Mouse (Mus musculus) limb, embryonic 13.5 days (tissue): ENCODE results near the gene Fabp1. TPM values are rescaled to one million over a fixed set of nuclear protein-coding genes. Genes with fewer than 3 reads are reported as not detected.

Experiments
- ATAC-seq: fragments of 200-750 bp; cut with Nextera tagmentation; 2 replicates; pipeline ENCODE4 v1.8.0; 2017; ENCODE audit warnings: low read depth, moderate number of reproducible peaks, moderate TSS enrichment; ENCODE audit not compliant: low FRiP score
- H3K27ac ChIP-seq: fragments of 300-500 bp; sonication (generic); 2 replicates; pipeline ENCODE4 v1.5.1; 2015; ENCODE audit warnings: inconsistent platforms, mild to moderate bottlenecking, moderate library complexity
- H3K27me3 ChIP-seq: fragments of 300-500 bp; sonication (generic); 2 replicates; pipeline ENCODE4 v1.6.1; 2015; ENCODE audit warnings: mild to moderate bottlenecking, inconsistent platforms
- H3K36me3 ChIP-seq: fragments of 300-500 bp; sonication (generic); 2 replicates; pipeline ENCODE4 v1.6.1; 2015; ENCODE audit warnings: inconsistent platforms, mild to moderate bottlenecking, moderate library complexity
- H3K4me1 ChIP-seq: fragments of 300-500 bp; sonication (generic); 2 replicates; pipeline ENCODE4 v1.6.1; 2015; ENCODE audit warnings: inconsistent platforms
- H3K4me2 ChIP-seq: fragments of 300-500 bp; sonication (generic); replicated peaks from 2 replicates; pipeline ENCODE4 v1.6.1; 2015; ENCODE audit warnings: inconsistent platforms, mild to moderate bottlenecking, moderate library complexity
- H3K4me3 ChIP-seq: fragments of 300-500 bp; sonication (generic); 2 replicates; pipeline ENCODE4 v1.5.1; 2015; ENCODE audit warnings: moderate library complexity, mild to moderate bottlenecking, inconsistent platforms
- H3K9ac ChIP-seq: fragments of 300-500 bp; sonication (generic); 2 replicates; pipeline ENCODE4 v1.6.1; 2015; ENCODE audit warnings: mild to moderate bottlenecking, inconsistent platforms
- H3K9me3 ChIP-seq: fragments of 300-500 bp; sonication (generic); 2 replicates; pipeline ENCODE4 v1.6.1; 2016; ENCODE audit warnings: inconsistent platforms
- WGBS: fragments of 180-500 bp; shearing (Covaris S2); methylation state at CpG from one replicate; pipeline ENCODE4 v1.1.7; 2015; 5-methylcytosine and 5-hydroxymethylcytosine counted together
- polyA plus RNA-seq: library from polyadenylated mRNA; unstranded; fragments of >200 nt; fragmentation: Nextera tagmentation; extraction: Ambion mirVana; gene quantifications from 2 replicates; pipeline ENCODE4 v1.2.1, GENCODE M21; 2015

Gene Fabp1
- polyA plus RNA-seq = 0.48 and 2.0 TPM in 2 replicates

DNA sequence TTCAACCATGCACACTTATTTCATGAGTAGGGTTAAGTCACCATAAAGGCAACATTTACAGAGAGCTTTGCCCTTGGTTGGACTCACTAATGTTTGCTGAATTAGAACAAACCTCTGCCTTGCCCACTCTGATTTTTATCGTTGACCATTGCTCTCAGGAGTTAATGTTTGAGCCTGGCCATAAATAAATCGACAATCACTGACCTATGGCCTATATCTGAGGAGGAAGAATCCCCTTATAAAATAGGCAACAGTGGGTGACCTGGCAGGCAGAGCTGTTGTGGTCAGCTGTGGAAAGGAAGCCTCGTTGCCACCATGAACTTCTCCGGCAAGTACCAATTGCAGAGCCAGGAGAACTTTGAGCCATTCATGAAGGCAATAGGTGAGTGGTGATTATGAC, at the start of gene Fabp1:
Gene Fabp1 (plus strand): TSS at position 216 of the 400 bp plus-strand sequence.
- WGBS = 80% methylated on average over 4 of the region's 4 CpGs
- H3K4me3 ChIP-seq = no peak within 1 kb of the TSS
- no peak within 1 kb of the TSS for H3K9ac ChIP-seq
- H3K27ac ChIP-seq = no peak within 1 kb of the TSS
- peaks cover 3% of the 10 kb centered on the region; the same call in 1 of the 2 replicates for H3K4me1 ChIP-seq
- H3K9me3 ChIP-seq = no peaks in the 10 kb centered on the region
- ATAC-seq = no peak
- H3K36me3 ChIP-seq = no peaks in the 10 kb centered on the region
- no peak within 1 kb of the TSS for H3K4me2 ChIP-seq
- H3K27me3 ChIP-seq = no peaks in the 10 kb centered on the region

DNA sequence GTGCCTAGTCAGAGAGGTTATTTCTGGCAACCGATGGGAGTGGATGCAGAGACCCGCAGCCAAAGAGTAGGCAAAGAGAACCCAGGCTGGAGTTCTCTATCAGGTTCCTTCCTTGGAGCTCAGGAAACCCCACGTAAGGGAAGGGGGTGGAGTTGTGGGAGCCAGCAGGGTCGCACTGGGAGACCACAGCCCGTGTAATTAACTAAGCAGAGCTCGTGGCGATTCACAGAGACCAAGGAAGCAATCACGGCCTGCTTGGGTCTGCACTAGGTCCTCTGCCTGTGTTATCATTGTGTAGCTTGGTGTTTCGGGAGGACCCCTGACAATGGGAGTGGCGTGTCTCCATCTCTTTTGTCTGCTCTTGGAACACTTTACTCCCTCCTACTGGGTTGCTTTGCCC, 48.5 kb upstream of the Fabp1 start:
- Histone ChIP-seq H3K27me3 (no peaks in the 10 kb centered on the region), H3K4me1 (no peaks in the 10 kb centered on the region), H3K4me2 (no peak overlapping the region), H3K4me3 (no peak overlapping the region), H3K36me3 (no peaks in the 10 kb centered on the region), H3K9me3 (no peaks in the 10 kb centered on the region), H3K9ac (no peak overlapping the region), H3K27ac (no peak overlapping the region)
- WGBS = 52% methylated on average over 10 of the region's 10 CpGs
- ATAC-seq = no peak

DNA sequence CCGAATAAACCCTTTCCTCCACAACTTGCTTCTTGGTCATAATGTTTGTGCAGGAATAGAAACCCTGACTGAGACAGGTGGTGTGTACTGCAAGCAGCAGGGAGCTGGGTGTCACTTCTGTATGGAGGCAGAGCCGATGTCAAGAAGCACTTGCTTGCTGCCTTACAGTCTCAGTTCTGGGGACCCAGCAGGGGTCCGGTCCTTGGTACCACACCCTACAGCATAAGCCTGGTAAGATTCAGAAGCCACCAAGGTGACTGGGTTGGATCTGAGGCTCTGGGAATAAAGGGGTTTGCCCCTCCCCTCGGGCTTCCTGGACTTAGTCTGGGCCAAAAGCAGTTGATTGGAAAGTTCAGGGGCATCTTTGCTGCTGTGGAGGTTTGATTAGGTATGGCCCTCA, 46.1 kb upstream of the Fabp1 start:
- Histone ChIP-seq H3K36me3 (no peaks in the 10 kb centered on the region), H3K4me1 (no peaks in the 10 kb centered on the region)

DNA sequence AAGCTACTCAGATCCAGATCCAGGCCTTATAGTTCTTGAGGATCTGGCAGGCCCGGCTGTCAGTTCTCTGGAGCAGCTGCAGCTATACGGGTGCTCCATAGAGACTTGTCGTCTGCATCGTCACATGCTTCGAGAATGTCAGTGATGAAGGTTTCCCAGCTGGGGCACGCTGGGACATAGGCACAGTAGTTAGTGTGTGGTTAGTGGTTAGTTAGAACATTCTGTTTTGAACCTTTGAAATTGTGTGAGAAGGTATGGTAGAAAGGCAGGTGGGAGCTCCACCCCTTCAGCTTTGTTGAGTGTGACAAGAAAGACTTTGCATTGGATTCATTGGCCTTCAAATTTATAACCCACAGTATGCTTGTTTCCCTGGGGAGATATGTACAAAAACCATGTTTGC, 44.8 kb upstream of the Fabp1 start:
- ATAC-seq = no peak
- H3K4me3 ChIP-seq = no peak overlapping the region
- H3K36me3 ChIP-seq = no peaks in the 10 kb centered on the region
- H3K4me2 ChIP-seq = no peak overlapping the region
- 83% methylated on average over 6 of the region's 6 CpGs for WGBS
- no peak overlapping the region for H3K9ac ChIP-seq
- no peaks in the 10 kb centered on the region for H3K4me1 ChIP-seq
- H3K9me3 ChIP-seq = no peaks in the 10 kb centered on the region
- H3K27me3 ChIP-seq = no peaks in the 10 kb centered on the region
- H3K27ac ChIP-seq = no peak overlapping the region

More for the DNA sequence above, 46.1 kb upstream of the Fabp1 start:
- ATAC-seq = no peak
- no peaks in the 10 kb centered on the region for H3K9me3 ChIP-seq
- 87% methylated on average over 4 of the region's 4 CpGs for WGBS
- H3K4me3 ChIP-seq = no peak overlapping the region
- no peak overlapping the region for H3K9ac ChIP-seq
- no peak overlapping the region for H3K4me2 ChIP-seq
- no peaks in the 10 kb centered on the region for H3K27me3 ChIP-seq
- H3K27ac ChIP-seq = no peak overlapping the region

DNA sequence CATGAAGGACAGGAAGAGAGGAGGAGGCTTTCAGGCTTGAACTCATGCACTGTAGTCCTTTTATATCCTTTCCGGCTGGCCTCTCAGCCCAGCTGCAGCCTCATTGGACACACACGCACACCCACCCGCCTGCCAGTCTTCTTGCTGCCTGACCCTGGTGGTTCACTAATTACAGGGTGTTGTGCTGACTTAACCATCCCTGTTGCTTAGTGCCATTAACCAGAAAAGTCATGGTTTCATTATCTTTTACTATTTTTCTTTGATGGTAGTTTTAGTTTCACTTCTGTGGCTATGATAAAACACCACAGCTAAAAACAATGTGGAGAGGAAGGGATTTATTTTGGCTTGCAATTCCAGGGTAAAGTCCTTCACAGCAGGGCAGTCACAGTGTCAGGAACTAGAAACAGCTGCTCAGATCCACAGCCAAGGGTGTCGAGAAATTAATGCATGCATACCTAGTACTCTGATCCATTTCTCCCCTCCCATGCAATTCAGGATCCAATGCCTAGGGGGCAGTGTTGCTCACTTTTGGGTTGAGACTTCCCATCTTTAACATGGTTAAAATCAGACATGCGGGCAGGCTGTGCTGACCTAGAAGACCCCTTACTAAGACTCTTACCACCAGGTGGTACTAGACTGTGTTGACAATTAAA, 42.8 kb upstream of the Fabp1 start:
- 63% methylated on average over 5 of the region's 5 CpGs for WGBS
- no peaks in the 10 kb centered on the region for H3K4me1 ChIP-seq
- ATAC-seq = no peak
- H3K9me3 ChIP-seq = no peaks in the 10 kb centered on the region
- no peaks in the 10 kb centered on the region for H3K27me3 ChIP-seq
- H3K9ac ChIP-seq = no peak overlapping the region
- no peaks in the 10 kb centered on the region for H3K36me3 ChIP-seq
- H3K4me2 ChIP-seq = no peak overlapping the region
- H3K27ac ChIP-seq = no peak overlapping the region
- H3K4me3 ChIP-seq = no peak overlapping the region

DNA sequence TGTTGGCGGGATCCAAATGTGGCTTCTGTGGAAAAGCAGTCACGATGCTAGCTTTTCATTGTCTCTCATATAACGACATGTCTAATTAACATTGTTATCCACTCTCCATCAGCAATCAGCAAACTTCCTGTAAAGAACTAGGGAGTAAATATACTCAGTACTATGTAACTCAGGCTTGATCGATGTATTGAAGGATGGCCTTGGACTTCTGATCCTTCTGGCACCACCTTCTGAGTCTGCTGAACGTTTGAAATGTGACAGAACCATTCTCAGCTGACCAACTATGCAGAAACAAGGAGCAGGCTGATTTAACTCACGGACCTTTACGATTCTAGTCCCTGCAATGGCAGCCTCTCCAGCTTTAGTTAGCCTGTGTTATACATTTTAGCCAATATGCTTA, 38.3 kb upstream of the Fabp1 start:
- Histone ChIP-seq H3K36me3 (no peaks in the 10 kb centered on the region), H3K4me3 (no peak overlapping the region), H3K27ac (no peak overlapping the region), H3K9ac (no peak overlapping the region), H3K4me2 (no peak overlapping the region), H3K27me3 (no peaks in the 10 kb centered on the region), H3K9me3 (no peaks in the 10 kb centered on the region), H3K4me1 (no peaks in the 10 kb centered on the region)
- WGBS = 63% methylated on average over 7 of the region's 7 CpGs
- ATAC-seq = no peak

DNA sequence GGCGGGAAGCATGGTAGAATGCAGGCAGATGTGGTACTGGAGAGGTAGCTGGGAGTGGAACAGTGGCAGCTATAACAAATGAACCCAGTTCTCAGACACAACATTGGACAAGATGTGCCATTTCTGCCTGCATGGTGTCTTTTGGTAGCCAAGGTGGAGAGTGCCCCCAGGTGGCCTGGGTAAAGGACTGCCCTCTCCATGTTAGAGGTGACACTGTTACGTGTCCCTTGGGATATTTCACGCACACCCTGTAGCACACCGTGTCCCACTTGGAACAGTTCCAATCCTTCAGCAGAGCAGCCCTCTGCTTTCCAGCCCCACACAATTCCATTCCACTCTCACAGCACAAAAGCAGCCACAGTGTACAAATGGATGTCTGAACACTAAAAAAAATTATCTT, 37.4 kb upstream of the Fabp1 start:
- 59% methylated on average over 4 of the region's 4 CpGs for WGBS
- no peak overlapping the region for H3K4me2 ChIP-seq
- no peaks in the 10 kb centered on the region for H3K4me1 ChIP-seq
- no peak for ATAC-seq
- no peaks in the 10 kb centered on the region for H3K9me3 ChIP-seq
- no peak overlapping the region for H3K9ac ChIP-seq
- H3K36me3 ChIP-seq = no peaks in the 10 kb centered on the region
- H3K27ac ChIP-seq = no peak overlapping the region
- no peaks in the 10 kb centered on the region for H3K27me3 ChIP-seq
- no peak overlapping the region for H3K4me3 ChIP-seq

DNA sequence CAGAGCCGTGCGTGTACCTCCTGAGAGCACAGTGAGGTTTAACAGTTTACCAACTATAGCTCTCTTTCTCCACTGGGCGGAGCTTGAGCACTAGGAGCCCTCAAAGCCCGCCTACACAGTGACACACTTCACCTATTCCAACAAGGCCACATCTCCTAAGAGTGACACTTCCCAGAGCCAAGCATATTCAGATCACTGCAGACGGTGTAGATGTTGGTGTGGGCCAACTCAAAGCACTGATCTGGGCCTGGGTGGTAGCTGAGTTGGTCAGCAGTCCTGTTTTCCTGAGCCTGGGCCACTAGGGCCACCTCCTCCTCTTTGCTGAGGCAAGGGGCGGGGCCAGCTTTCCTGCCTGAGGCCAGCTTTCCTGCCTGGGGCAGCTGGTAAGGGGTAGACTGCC, 35.2 kb upstream of the Fabp1 start:
- ATAC-seq = 0 out of 2 replicates have a peak, but pooled peaks have one; percentile 51
- 27% methylated on average over 6 of the region's 6 CpGs for WGBS

DNA sequence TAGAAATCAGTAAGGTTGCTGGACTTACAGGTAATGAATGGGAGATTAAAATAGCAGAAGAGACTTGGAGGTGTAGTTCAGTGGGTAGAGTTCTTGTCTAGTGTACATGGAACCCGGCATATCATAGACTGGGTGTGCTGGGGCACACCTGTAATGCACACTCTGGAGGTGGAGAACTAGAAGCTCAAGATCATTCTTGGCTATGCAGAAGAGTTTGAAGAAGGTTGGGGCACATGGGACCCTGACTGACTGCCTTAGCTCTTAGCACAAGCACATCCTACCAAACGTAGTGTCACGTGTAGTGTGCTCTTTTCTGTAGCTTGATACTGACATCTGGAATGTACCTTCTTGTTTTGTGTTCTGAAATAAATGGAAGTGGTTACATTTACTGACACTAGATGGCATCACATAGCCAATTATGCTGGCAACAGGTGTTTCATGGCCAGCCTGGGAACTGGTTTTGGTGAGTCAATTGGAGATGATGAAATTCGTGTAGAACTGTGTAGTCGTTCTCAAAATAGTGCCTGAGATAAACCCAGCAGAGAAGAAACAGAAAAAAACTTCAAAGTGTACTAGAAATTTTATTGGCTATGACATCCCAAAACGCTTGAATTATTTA, 33.0 kb upstream of the Fabp1 start:
- no peaks in the 10 kb centered on the region for H3K4me1 ChIP-seq
- no peak overlapping the region for H3K4me3 ChIP-seq
- no peak overlapping the region for H3K9ac ChIP-seq
- no peak overlapping the region for H3K27ac ChIP-seq
- no peak overlapping the region for H3K4me2 ChIP-seq
- 42% methylated on average over 6 of the region's 6 CpGs for WGBS
- ATAC-seq = no peak
- H3K36me3 ChIP-seq = no peaks in the 10 kb centered on the region
- H3K27me3 ChIP-seq = no peaks in the 10 kb centered on the region
- H3K9me3 ChIP-seq = no peaks in the 10 kb centered on the region

More for the DNA sequence above, 35.2 kb upstream of the Fabp1 start:
- Histone ChIP-seq H3K9ac (no peak overlapping the region), H3K27me3 (no peaks in the 10 kb centered on the region), H3K27ac (no peak overlapping the region), H3K9me3 (no peaks in the 10 kb centered on the region), H3K4me2 (no peak overlapping the region), H3K36me3 (no peaks in the 10 kb centered on the region), H3K4me3 (no peak overlapping the region), H3K4me1 (no peaks in the 10 kb centered on the region)

DNA sequence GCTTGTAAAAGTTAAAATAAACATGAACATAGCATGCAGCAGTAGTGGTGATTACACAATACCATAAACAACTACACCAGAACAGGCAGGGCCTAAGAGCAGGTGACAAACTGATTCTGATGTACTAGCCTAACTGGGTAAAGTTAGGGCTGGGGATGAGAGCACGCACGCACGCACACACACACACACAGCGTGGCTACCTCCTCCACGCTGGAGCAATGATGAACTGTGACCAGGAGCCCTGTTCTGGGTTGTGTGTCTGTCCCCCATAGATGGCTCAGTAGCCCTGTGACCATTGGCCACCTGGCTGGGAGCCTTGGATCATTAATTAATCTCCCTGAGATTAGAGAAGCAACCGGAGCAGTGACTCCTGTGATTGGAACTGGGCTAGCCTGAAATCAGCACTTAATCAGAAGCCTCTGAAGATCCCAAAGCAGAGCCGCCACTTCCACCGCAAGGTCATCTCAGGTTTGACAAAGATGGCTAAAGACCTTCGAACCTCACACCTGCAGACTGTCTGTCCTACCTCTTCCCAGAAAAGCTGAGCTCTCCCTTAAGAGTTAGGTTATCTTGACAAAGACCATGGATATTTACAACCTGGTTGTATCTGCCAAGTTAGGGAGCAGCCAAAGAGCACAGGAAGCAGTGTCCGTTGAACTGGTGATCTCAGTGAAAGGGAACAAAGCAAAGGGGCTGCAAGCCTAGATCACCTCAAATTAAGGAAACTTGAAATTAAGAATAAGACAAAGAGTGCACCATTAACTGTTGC, 26.6 kb upstream of the Fabp1 start:
- H3K9ac ChIP-seq = no peak overlapping the region
- ATAC-seq = no peak
- no peak overlapping the region for H3K4me2 ChIP-seq
- no peaks in the 10 kb centered on the region for H3K9me3 ChIP-seq
- H3K27ac ChIP-seq = no peak overlapping the region
- H3K4me3 ChIP-seq = no peak overlapping the region
- WGBS = 90% methylated on average over 10 of the region's 10 CpGs
- H3K27me3 ChIP-seq = no peaks in the 10 kb centered on the region
- H3K36me3 ChIP-seq = no peaks in the 10 kb centered on the region
- no peaks in the 10 kb centered on the region for H3K4me1 ChIP-seq

DNA sequence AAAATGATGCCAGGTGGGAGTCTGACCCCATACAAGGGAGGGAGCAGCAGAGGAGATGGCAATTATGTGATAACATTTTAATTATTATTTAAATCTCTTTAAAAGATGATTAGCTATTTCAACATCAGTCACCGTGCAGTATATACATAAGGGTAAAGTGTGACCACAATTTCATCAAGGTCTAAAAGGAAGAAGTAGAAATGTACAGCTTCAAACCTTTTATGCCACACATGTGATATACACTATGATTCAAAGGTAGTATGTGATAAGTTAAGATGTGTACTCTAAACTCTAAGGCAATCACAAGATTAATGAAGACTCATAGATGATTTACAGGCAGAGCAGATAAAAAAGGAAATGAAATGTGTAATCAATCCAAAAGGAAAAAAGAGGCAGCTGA, 19.0 kb upstream of the Fabp1 start:
- Histone ChIP-seq H3K27ac (no peak overlapping the region), H3K9me3 (no peaks in the 10 kb centered on the region), H3K27me3 (no peaks in the 10 kb centered on the region), H3K4me2 (no peak overlapping the region), H3K4me1 (no peaks in the 10 kb centered on the region), H3K36me3 (no peaks in the 10 kb centered on the region), H3K4me3 (no peak overlapping the region), H3K9ac (no peak overlapping the region)
- WGBS = 87% methylated on average over 1 of the region's 1 CpGs
- ATAC-seq = no peak

DNA sequence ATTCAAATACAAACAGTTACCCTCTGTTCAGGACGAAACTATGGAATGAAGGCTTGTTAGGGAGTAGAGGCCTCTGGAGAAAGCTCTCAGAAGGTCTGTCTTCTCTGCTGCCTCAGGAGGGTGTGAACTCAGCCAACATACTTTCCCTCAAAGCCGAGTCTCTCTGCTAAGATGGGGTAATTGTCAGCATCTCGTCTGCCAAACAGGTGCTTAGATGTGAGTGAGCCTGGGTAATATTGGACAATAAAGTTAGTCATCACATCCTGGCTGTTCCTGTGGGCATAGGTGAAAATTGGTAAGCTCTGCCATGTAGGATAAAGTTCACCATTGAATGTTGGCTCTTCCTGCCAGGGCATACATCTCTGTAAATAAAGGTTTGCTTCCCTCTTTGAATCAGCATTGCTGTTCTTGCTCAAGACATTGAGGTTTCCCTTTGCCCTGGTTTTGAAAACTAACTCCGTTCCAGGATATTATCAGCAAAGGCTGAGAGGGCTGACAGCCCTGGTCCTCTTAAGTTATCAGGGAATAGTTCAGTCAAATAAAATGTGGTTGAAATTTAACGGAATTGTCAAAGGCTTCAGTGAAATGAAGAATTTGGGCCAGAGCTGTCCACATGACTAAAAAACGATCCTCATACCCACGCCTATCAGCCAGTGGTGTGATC, 14.6 kb upstream of the Fabp1 start:
- no peak for ATAC-seq
- H3K4me1 ChIP-seq = no peaks in the 10 kb centered on the region
- H3K36me3 ChIP-seq = no peaks in the 10 kb centered on the region
- H3K9me3 ChIP-seq = no peaks in the 10 kb centered on the region
- H3K4me2 ChIP-seq = no peak overlapping the region
- H3K4me3 ChIP-seq = no peak overlapping the region
- no peak overlapping the region for H3K9ac ChIP-seq
- H3K27me3 ChIP-seq = no peaks in the 10 kb centered on the region
- no peak overlapping the region for H3K27ac ChIP-seq
- 79% methylated on average over 7 of the region's 7 CpGs for WGBS
